Mouse (Mus musculus): ENCODE measurements around the gene Prss40. TPM values are rescaled to one million over a fixed set of nuclear protein-coding genes. Genes with fewer than 3 reads are reported as not detected.

Gene Prss40
- not detected in 2 replicates for polyA plus RNA-seq (2012; rRNA removed)

DNA sequence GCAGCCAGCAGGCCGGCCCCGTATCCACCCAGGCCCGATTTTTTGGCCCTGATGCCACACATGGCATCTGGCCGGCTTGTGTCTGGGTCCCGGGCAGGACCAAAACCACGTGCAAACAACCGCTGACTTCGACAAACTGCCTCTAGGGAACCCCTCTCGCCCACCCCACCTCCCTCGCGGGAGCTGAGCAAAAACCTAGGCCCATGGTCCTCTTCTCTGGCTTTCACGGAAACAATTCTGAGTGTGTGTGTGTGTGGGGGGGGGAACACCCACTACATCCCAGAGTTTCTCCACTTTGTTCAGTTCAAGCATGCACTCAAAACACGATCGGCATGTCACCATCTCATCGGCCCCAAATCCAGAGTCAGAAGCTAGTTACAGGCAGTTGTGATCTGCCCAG is at the start of gene Prss40:
Gene Prss40 (minus strand): TSS at position 101 of the 400 bp plus-strand sequence.

DNA sequence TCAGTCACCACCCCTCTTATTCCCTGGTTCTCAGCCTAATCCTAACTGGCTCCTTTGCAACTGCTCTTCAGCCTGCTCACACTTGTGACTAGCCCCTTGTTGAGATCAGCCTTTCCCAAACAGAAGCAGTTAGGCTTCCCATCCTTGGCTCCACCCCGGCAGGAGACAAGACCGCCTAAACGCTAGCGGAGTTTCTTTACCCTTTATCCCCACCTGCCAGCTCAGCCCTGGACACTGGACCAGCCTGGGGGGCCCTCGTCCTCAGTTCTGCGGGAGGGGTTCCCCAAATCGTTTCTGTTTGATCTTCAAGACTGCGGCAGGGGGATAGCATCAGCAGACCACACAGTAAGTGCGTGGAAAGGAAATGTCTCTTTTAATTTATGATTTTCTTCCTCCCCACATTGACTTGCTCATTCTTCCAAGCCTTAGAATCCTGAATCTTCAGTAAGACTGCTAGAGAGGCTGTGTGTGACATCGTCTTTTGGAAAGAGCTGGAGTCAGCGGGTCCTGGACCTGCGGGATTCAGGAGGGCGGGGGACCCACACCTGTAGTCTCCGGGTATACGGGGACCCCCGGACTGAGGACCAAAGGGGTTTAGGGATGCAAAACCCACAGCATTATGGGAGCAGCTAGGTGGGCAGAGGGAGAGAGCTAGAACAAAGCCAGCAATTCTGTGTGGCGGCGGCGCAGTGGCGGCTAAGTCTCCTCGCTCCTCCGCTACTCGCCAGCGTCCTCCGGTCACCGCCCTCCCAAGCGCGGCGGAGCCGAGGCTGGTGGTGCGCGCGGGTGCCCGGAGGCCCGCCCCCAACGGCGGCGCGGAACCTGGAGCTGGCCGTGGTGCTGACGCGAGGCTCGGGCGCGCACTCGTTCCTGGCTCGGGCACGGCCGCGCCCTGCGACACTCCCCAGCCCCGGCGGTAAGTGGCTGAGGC is 18.4 kb upstream of the Prss40 start, which contains the start of gene Amer3:
Gene Amer3 (plus strand): TSS at position 807 of the 931 bp plus-strand sequence.

DNA sequence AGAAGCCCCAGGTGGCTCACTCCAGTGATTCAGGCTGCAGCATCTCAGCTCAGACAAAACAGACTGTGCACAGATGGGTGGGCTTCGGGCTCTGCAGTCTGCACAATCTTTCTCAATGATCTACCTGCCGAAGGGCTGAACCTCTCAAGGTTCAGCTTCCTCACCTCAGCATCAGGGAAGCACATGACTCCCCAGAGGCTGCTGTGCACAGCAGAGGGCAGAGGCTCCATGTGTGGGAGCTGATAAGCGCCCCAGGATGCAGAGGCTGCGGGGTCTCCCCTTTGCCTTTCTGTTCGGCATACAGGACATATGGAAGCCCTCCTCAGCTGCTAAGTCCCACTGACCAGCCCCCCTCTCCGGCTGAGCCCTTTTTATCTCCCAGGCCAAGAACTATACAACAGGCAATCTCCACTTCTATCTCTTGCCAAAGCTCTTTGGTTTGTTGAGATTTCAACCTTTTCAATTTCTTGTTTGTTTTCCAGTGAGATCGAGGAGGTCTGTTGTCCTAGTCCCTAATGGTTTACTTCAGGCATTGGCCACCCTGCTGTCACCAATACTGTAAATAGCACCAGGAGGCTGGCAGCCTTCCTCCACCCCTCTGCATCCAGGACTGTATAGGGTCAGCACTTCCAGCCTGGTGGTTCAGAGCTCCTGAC is 25.6 kb downstream of the Prss40 start, which contains the start of gene Cfc1:
Gene Cfc1 (plus strand): TSS at position 606 of the 656 bp plus-strand sequence.

Other genes with a start within 250 kb of the Prss40 start
- 5.8 and 7.5 TPM in 2 replicates for gene Ccdc115, start 121.3 kb downstream of the Prss40 start, polyA plus RNA-seq (2012; rRNA removed)
- 13.2 and 18.5 TPM in 2 replicates for gene Imp4, start 121.1 kb downstream of the Prss40 start, polyA plus RNA-seq (2012; rRNA removed)
- gene Ptpn18, start 101.2 kb downstream of the Prss40 start, polyA plus RNA-seq (2012; rRNA removed): 94.7 and 222 TPM in 2 replicates
- gene Prss39, start 62.5 kb downstream of the Prss40 start, polyA plus RNA-seq (2012; rRNA removed): not detected in 2 replicates
- gene Cfc1, start 25.3 kb downstream of the Prss40 start, polyA plus RNA-seq (2012; rRNA removed): not detected in 2 replicates
- gene Amer3, start 18.7 kb upstream of the Prss40 start, polyA plus RNA-seq (2012; rRNA removed): 0.01 TPM in 1 of 2 replicates, not detected in the other

Data from stomach, adult 2 months (tissue).